Mouse (Mus musculus) cortical plate, adult 2 months (tissue): ENCODE measurements around the gene Usp44. TPM values are rescaled to one million over a fixed set of nuclear protein-coding genes. Genes with fewer than 3 reads are reported as not detected.
"Not testable (repeated sequence)": the region's sequence is repeated elsewhere in the genome, so short reads cannot be mapped to it uniquely, and the experiment has no call there.

ENCODE experiments used
- H3K27ac ChIP-seq: fragments of 200-500 bp; 2 replicates; pipeline ENCODE4 v1.5.1; 2012; ENCODE audit warnings: low read length, control low read depth, inconsistent platforms; ENCODE audit not compliant: insufficient read depth
- H3K4me1 ChIP-seq: fragments of 200-500 bp; 2 replicates; pipeline ENCODE4 v1.6.1; 2011; ENCODE audit warnings: low read length; ENCODE audit not compliant: control insufficient read depth, insufficient read depth
- H3K4me3 ChIP-seq: fragments of 200-500 bp; 2 replicates; pipeline ENCODE4 v1.5.1; 2011; ENCODE audit warnings: mild to moderate bottlenecking, low read length, control low read depth; ENCODE audit not compliant: insufficient read depth
- CTCF ChIP-seq: fragments of 200-500 bp; IDR thresholded peaks from 2 replicates; pipeline ENCODE4 v1.5.1; 2011; ENCODE audit warnings: mild to moderate bottlenecking, control low read depth, low read length; ENCODE audit not compliant: insufficient read depth; ENCODE audit errors: extremely low read depth
- POLR2A ChIP-seq: fragments of 200-500 bp; IDR thresholded peaks from 2 replicates; pipeline ENCODE4 v1.6.1; 2011; ENCODE audit warnings: mild to moderate bottlenecking, low read length, control low read depth; ENCODE audit not compliant: insufficient read depth; ENCODE audit errors: extremely low read depth
- polyA plus RNA-seq: library from polyadenylated mRNA; depleted of rRNA; stranded (reverse); fragments of >200 nt; gene quantifications from 2 replicates; pipeline ENCODE4 v1.2.3, GENCODE M21; 2012; rRNA removed

The Usp44 gene
- polyA plus RNA-seq = not detected in 2 replicates

- Histone ChIP-seq H3K4me1 (no peaks in the 10 kb centered on the region), H3K4me3 (no peak within 1 kb of the TSS)
- TF ChIP-seq POLR2A (no peak), CTCF (no peak)
Measured at GRCm38 (mm10) chr10:93830931-93831729, at the start of gene Usp44. Gene Usp44, plus strand, starts transcription at chr10:93831555.

GRCm38 (mm10) chr10:93783216-93784013, 47.9 kb upstream of the Usp44 start:
- no peaks in the 10 kb centered on the region for H3K4me1 ChIP-seq
- H3K27ac ChIP-seq = no peak overlapping the region
- no peak for TF ChIP-seq POLR2A
- no peak for TF ChIP-seq CTCF
- no peak overlapping the region for H3K4me3 ChIP-seq

More at GRCm38 (mm10) chr10:93830931-93831729, at the start of gene Usp44:
- H3K27ac ChIP-seq = no peak within 1 kb of the TSS

GRCm38 (mm10) chr10:93799711-93800362, 31.5 kb upstream of the Usp44 start:
- Histone ChIP-seq H3K4me1 (no peaks in the 10 kb centered on the region), H3K27ac (no peak overlapping the region), H3K4me3 (no peak overlapping the region)
- TF ChIP-seq POLR2A = no peak
- TF ChIP-seq CTCF = no peak

GRCm38 (mm10) chr10:93800363-93800722, 31.0 kb upstream of the Usp44 start:
- Histone ChIP-seq H3K4me3 (no peak overlapping the region), H3K4me1 (no peaks in the 10 kb centered on the region), H3K27ac (no peak overlapping the region)
- TF ChIP-seq CTCF = no peak
- TF ChIP-seq POLR2A = no peak

- no peak for TF ChIP-seq POLR2A
- no peak overlapping the region for H3K4me3 ChIP-seq
- H3K27ac ChIP-seq = no peak overlapping the region
- no peaks in the 10 kb centered on the region for H3K4me1 ChIP-seq
Measured at GRCm38 (mm10) chr10:93800895-93801294, 30.5 kb upstream of the Usp44 start.

- H3K4me1 ChIP-seq = no peaks in the 10 kb centered on the region
- H3K4me3 ChIP-seq = no peak overlapping the region
- H3K27ac ChIP-seq = no peak overlapping the region
- no peak for TF ChIP-seq CTCF
Measured at GRCm38 (mm10) chr10:93803199-93803598, 28.2 kb upstream of the Usp44 start.

GRCm38 (mm10) chr10:93809438-93809837, 21.9 kb upstream of the Usp44 start:
- not testable (repeated sequence) for H3K27ac ChIP-seq, H3K4me1 ChIP-seq

GRCm38 (mm10) chr10:93810590-93811185, 20.7 kb upstream of the Usp44 start:
- Histone ChIP-seq H3K4me3 (no peak overlapping the region), H3K4me1 (no peaks in the 10 kb centered on the region), H3K27ac (no peak overlapping the region)
- no peak for TF ChIP-seq POLR2A
- TF ChIP-seq CTCF = no peak

More at GRCm38 (mm10) chr10:93809438-93809837, 21.9 kb upstream of the Usp44 start:
- H3K4me3 ChIP-seq = not testable (repeated sequence)

GRCm38 (mm10) chr10:93812098-93812497, 19.3 kb upstream of the Usp44 start:
- TF ChIP-seq CTCF (no peak), POLR2A (no peak)
- no peak overlapping the region for H3K4me3 ChIP-seq
- H3K4me1 ChIP-seq = no peaks in the 10 kb centered on the region
- no peak overlapping the region for H3K27ac ChIP-seq
